Mouse (Mus musculus) MEL (cell line): ENCODE measurements at regions not wholly inside any gene's neighbourhood (a gene's known extent, or its start where the extent isn't known, plus 50 kb on each side); places are given as distances from the start of the nearest gene placed in this dataset.

ENCODE experiments used
- CTCF ChIP-seq, 3 experiments: IDR thresholded peaks in 2 of 3; conservative IDR thresholded peaks in 1 of 3; 2 replicates each; pipeline ENCODE4 v1.5.1; 2011 to 2012; ENCODE audit warnings: low read length in 3 of 3, low read depth in 2 of 3, mild to moderate bottlenecking in 2 of 3, improper control_type of control experiment in 1 of 3, inconsistent platforms in 1 of 3, mixed read lengths in 1 of 3, moderate library complexity in 1 of 3; ENCODE audit not compliant: control insufficient read depth in 1 of 3, insufficient read depth in 1 of 3, poor library complexity in 1 of 3, severe bottlenecking in 1 of 3
- GABPA ChIP-seq: IDR thresholded peaks from 2 replicates; pipeline ENCODE4 v1.6.1; 2012; ENCODE audit warnings: low read depth, mild to moderate bottlenecking, inconsistent platforms, low read length, improper control_type of control experiment, moderate library complexity
- GATA1 ChIP-seq: IDR thresholded peaks from 2 replicates; pipeline ENCODE4 v1.6.1; 2011; ENCODE audit warnings: low read depth, low read length, improper control_type of control experiment
- KAT2A ChIP-seq: conservative IDR thresholded peaks from 2 replicates; pipeline ENCODE4 v1.6.1; 2012; ENCODE audit warnings: low read depth, low read length, improper control_type of control experiment, inconsistent platforms
- MAX ChIP-seq: IDR thresholded peaks from 2 replicates; pipeline ENCODE4 v1.6.1; 2011; ENCODE audit warnings: low read length, improper control_type of control experiment
- MXI1 ChIP-seq: IDR thresholded peaks from 2 replicates; pipeline ENCODE4 v1.6.1; 2011; ENCODE audit warnings: mild to moderate bottlenecking, low read depth, low read length, improper control_type of control experiment
- NRF1 ChIP-seq: IDR thresholded peaks from 2 replicates; pipeline ENCODE4 v1.6.1; 2014; ENCODE audit warnings: low read depth, mild to moderate bottlenecking, inconsistent platforms, low read length, improper control_type of control experiment, moderate library complexity; ENCODE audit not compliant: poor library complexity, insufficient read depth, severe bottlenecking
- POLR2AphosphoS5 ChIP-seq: IDR thresholded peaks from 2 replicates; pipeline ENCODE4 v1.6.1; 2012; ENCODE audit warnings: low read depth, borderline replicate concordance, mild to moderate bottlenecking, inconsistent platforms, low read length, moderate library complexity, mixed read lengths
- RAD21 ChIP-seq: IDR thresholded peaks from 2 replicates; pipeline ENCODE4 v1.6.1; 2011; ENCODE audit warnings: mild to moderate bottlenecking, low read depth, low read length, improper control_type of control experiment
- RCOR1 ChIP-seq: IDR thresholded peaks from 2 replicates; pipeline ENCODE4 v1.6.1; 2012; ENCODE audit warnings: low read depth, mild to moderate bottlenecking, inconsistent platforms, low read length, improper control_type of control experiment
- SMC3 ChIP-seq: IDR thresholded peaks from 2 replicates; pipeline ENCODE4 v1.6.1; 2011; ENCODE audit warnings: low read depth, low read length, improper control_type of control experiment
- USF1 ChIP-seq: IDR thresholded peaks from 2 replicates; pipeline ENCODE4 v1.6.1; 2014; ENCODE audit warnings: low read depth, mild to moderate bottlenecking, inconsistent platforms, low read length, improper control_type of control experiment, moderate library complexity
- ZNF384 ChIP-seq: IDR thresholded peaks from 2 replicates; pipeline ENCODE4 v1.6.1; 2012; ENCODE audit warnings: low read depth, mild to moderate bottlenecking, inconsistent platforms, low read length, improper control_type of control experiment

DNA sequence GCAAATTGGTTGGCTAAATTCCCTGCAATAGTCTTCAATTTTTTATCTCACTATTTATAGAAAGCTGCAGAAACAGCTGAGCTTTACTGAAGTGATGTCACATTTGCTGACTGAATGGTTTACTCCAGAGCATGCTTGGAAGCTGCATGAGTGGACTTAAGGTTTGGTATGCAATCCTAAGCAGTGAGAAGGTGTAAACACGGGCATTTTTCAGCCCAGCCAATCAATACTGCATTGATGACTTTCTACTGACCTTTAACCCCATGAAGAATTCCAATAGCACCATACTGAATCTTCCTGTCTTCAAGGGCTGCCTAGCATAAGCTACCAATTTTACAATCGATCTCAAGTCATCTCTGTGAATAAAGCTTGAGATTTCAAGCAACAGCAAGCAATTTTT lies 328.7 kb upstream of the Cypt12 start:
- TF ChIP-seq MAX (no peak), CTCF (IDR thresholded peaks at IDR 0.05 in 2 of 3, conservative IDR thresholded peaks at IDR 0.05 in 1 of 3; ENCODE audit: control insufficient read depth in 1 of 3, insufficient read depth in 1 of 3, low read depth in 2 of 3, low read length in 3 of 3, poor library complexity in 1 of 3, severe bottlenecking in 1 of 3) (no peak), KAT2A (no peak), RAD21 (no peak), NRF1 (no peak), GATA1 (no peak), MXI1 (no peak), USF1 (no peak), GABPA (no peak), POLR2AphosphoS5 (no peak), RCOR1 (no peak), ZNF384 (no peak), SMC3 (no peak)
